22 mouse cellular contexts compared by ENCODE assay signal in the genomic region with DNA sequence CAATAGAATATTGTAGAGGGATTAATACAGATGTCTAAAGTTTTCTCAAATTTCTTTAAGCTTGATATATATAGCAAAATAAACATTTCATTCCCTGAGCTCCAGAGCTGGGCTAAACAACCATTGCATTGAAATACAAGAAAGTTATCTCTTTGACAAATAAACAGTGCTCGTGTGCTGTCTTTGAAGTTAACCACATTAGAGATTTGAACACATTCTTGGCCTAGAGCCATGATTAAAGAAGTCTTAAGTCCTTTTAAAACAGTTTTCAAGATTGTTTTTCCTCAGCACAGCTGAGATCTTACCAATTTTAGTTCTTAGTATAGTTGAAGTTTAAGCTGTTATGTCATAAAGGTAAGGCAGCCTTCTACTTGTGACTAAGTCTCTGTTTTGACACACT. TPM values are rescaled to one million over a fixed set of nuclear protein-coding genes. Genes with fewer than 3 reads are reported as not detected.
DNase-seq lines count a peak whose midpoint lies in the region; ATAC-seq and TF ChIP-seq lines count a peak whose summit lies in the region.
"Had no signal": no experiment of that assay in that cellular context is flagged by ENCODE, and none has a peak within 500 bp of the region (broad histone marks: within the 10 kb centered on the region; RNA-seq: fewer than 3 reads in every experiment).

No protein-coding gene starts in this region.

- H3K27me3 ChIP-seq in lung, embryonic 14.5 days (ENCODE audit: insufficient read depth, low read length), result no peaks in the 10 kb centered on the region
- no peaks in the 10 kb centered on the region for H3K27me3 ChIP-seq in hindbrain, embryonic 14.5 days (ENCODE audit: control insufficient read depth, insufficient read depth, low read length)
- H3K27me3 ChIP-seq: embryonic facial prominence, embryonic 13.5 days; heart, embryonic 15.5 days; hindbrain, embryonic 13.5 days; kidney, embryonic 15.5 days; midbrain, embryonic 15.5 days had no signal

- peak overlapping the region; percentile 18; the same call in 1 of the 2 replicates for H3K4me2 ChIP-seq in lung, embryonic 14.5 days
- no peak overlapping the region for H3K4me2 ChIP-seq in hindbrain, embryonic 14.5 days (replicated peaks)
- H3K4me2 ChIP-seq: embryonic facial prominence, embryonic 13.5 days; heart, embryonic 15.5 days; hindbrain, embryonic 13.5 days; kidney, embryonic 15.5 days; midbrain, embryonic 15.5 days had no signal

- DNase-seq in lung, embryonic 14.5 days, result peak; percentile 79
- DNase-seq in lung, adult 18-20 months, result no peak
- DNase-seq in CD4-positive, CD25-positive, alpha-beta regulatory T cell, adult 2 months (ENCODE audit: low read depth, low spot score), result peak; percentile 43
- DNase-seq in hindbrain, embryonic 14.5 days (ENCODE audit: low spot score), result no peak
- DNase-seq: adrenal gland, adult 2 months; cerebellum, adult 11-12 months; cerebellum, postnatal 10 days; gastrocnemius, adult 2 months; heart, postnatal 36 days; liver had no signal

- no peak overlapping the region for H3K4me3 ChIP-seq in lung, embryonic 14.5 days (ENCODE audit: low read depth, low read length)
- no peak overlapping the region for H3K4me3 ChIP-seq in hindbrain, embryonic 14.5 days (replicated peaks; ENCODE audit: low read length)
- H3K4me3 ChIP-seq: embryonic facial prominence, embryonic 13.5 days; gastrocnemius, adult 2 months; heart, embryonic 15.5 days; hindbrain, embryonic 13.5 days; kidney, embryonic 15.5 days; limb, embryonic 10.5 days; midbrain, embryonic 15.5 days; myocyte had no signal

- 4% methylated on average over 1 of the region's 1 CpGs for WGBS in lung, embryonic 14.5 days
- WGBS in hindbrain, embryonic 14.5 days, result 79% methylated on average over 1 of the region's 1 CpGs

- no peak for ATAC-seq in lung, embryonic 14.5 days (ENCODE audit: insufficient read depth)
- ATAC-seq in activated CD4-positive, CD25-positive, alpha-beta regulatory T cell, adult 4 months, result peak; percentile 57
- ATAC-seq in megakaryocyte-erythroid progenitor cell, adult 5-6 weeks (replicated peaks; ENCODE audit: low FRiP score, low TSS enrichment, poor library complexity, severe bottlenecking), result peak; percentile 38; the same call in 1 of the 2 replicates
- ATAC-seq in monocyte, adult 5-6 weeks (replicated peaks; ENCODE audit: insufficient number of reproducible peaks, low FRiP score, low TSS enrichment, poor library complexity, severe bottlenecking), result no peak
- ATAC-seq in hindbrain, embryonic 14.5 days (ENCODE audit: low FRiP score), result no peak
- ATAC-seq: forebrain, embryonic 14.5 days; intestine, postnatal 0 days; midbrain, embryonic 15.5 days had no signal

- H3K9ac ChIP-seq in lung, embryonic 14.5 days, result no peak overlapping the region
- H3K9ac ChIP-seq in hindbrain, embryonic 14.5 days, result no peak overlapping the region
- H3K9ac ChIP-seq: embryonic facial prominence, embryonic 13.5 days; heart, embryonic 15.5 days; hindbrain, embryonic 13.5 days; kidney, embryonic 15.5 days; midbrain, embryonic 15.5 days had no signal

- H3K27ac ChIP-seq in lung, embryonic 14.5 days (ENCODE audit: low read depth), result peak overlapping the region; percentile 24; the same call in 1 of the 2 replicates
- no peak overlapping the region for H3K27ac ChIP-seq in hindbrain, embryonic 14.5 days
- H3K27ac ChIP-seq: embryonic facial prominence, embryonic 13.5 days; gastrocnemius, adult 2 months; heart, embryonic 15.5 days; hindbrain, embryonic 13.5 days; kidney, embryonic 15.5 days; limb, embryonic 10.5 days; midbrain, embryonic 15.5 days had no signal

- H3K4me1 ChIP-seq in lung, embryonic 14.5 days (ENCODE audit: insufficient read depth), result peaks cover 16% of the 10 kb centered on the region
- H3K4me1 ChIP-seq in hindbrain, embryonic 14.5 days (replicated peaks; ENCODE audit: control insufficient read depth, insufficient read depth, low read length), result no peaks in the 10 kb centered on the region
- H3K4me1 ChIP-seq: hindbrain, embryonic 13.5 days; midbrain, embryonic 15.5 days had no signal

- no peak for TF ChIP-seq CTCF in lung, embryonic 14.5 days (IDR thresholded peaks at IDR 0.05; ENCODE audit: low read depth)

- no peaks in the 10 kb centered on the region for H3K9me3 ChIP-seq in lung, embryonic 14.5 days (ENCODE audit: low read depth, low read length)
- H3K9me3 ChIP-seq in hindbrain, embryonic 14.5 days (ENCODE audit: control insufficient read depth, low read length), result no peaks in the 10 kb centered on the region
- H3K9me3 ChIP-seq: embryonic facial prominence, embryonic 13.5 days; heart, embryonic 15.5 days; hindbrain, embryonic 13.5 days; kidney, embryonic 15.5 days; limb, embryonic 10.5 days; midbrain, embryonic 15.5 days had no signal

- no peaks in the 10 kb centered on the region for H3K36me3 ChIP-seq in lung, embryonic 14.5 days (ENCODE audit: insufficient read depth)
- no peaks in the 10 kb centered on the region for H3K36me3 ChIP-seq in hindbrain, embryonic 14.5 days (replicated peaks; ENCODE audit: control insufficient read depth, insufficient read depth)
- H3K36me3 ChIP-seq: embryonic facial prominence, embryonic 13.5 days; heart, embryonic 15.5 days; hindbrain, embryonic 13.5 days; kidney, embryonic 15.5 days; limb, embryonic 10.5 days; midbrain, embryonic 15.5 days had no signal

RNA-seq across cellular contexts. Expression of a gene that starts 11.9 kb away (rescaled TPM):
- 218 and 229 TPM in 2 replicates for polyA plus RNA-seq in lung, embryonic 14.5 days (2014; fragmentation: Nextera tagmentation; extraction: Ambion mirVana)
- 100 to 1,000 TPM; 125 to 151 TPM for polyA plus RNA-seq in activated CD4-positive, CD25-positive, alpha-beta regulatory T cell, adult 4 months (2017; shearing (Covaris generic))
- total RNA-seq in megakaryocyte-erythroid progenitor cell, adult 5-6 weeks (2014; fragmentation: Nextera tagmentation), result 122 and 138 TPM in 2 replicates
- 168 and 190 TPM in 2 replicates for total RNA-seq in megakaryocyte-erythroid progenitor cell, adult 5-6 weeks (2017)
- total RNA-seq in monocyte, adult 5-6 weeks (2017), result 17.1 to 47.3 TPM (median 39.0 TPM) in 3 replicates
- polyA plus RNA-seq in hindbrain, embryonic 14.5 days (2014; fragmentation: Nextera tagmentation; extraction: Ambion mirVana), result 40.2 and 43.7 TPM in 2 replicates

RNA-seq across cellular contexts. Expression of a gene that starts 12.0 kb away (rescaled TPM):
- 82.5 and 86.9 TPM in 2 replicates for polyA plus RNA-seq in lung, embryonic 14.5 days (2014; fragmentation: Nextera tagmentation; extraction: Ambion mirVana)
- 10 to 100 TPM; 69.8 to 80.2 TPM for polyA plus RNA-seq in activated CD4-positive, CD25-positive, alpha-beta regulatory T cell, adult 4 months (2017; shearing (Covaris generic))
- 35.0 and 45.5 TPM in 2 replicates for total RNA-seq in megakaryocyte-erythroid progenitor cell, adult 5-6 weeks (2014; fragmentation: Nextera tagmentation)
- 35.5 and 47.5 TPM in 2 replicates for total RNA-seq in megakaryocyte-erythroid progenitor cell, adult 5-6 weeks (2017)
- total RNA-seq in monocyte, adult 5-6 weeks (2017), result 22.6 to 57.8 TPM (median 41.4 TPM) in 3 replicates
- 94.5 and 101 TPM in 2 replicates for polyA plus RNA-seq in hindbrain, embryonic 14.5 days (2014; fragmentation: Nextera tagmentation; extraction: Ambion mirVana)

Comparison
In these comparisons a context has a peak if more than half of its experiments do, and no peak if none do; other contexts are left out.
1. DNase-seq: peak in lung, embryonic 14.5 days (single experiment) and CD4-positive, CD25-positive, alpha-beta regulatory T cell, adult 2 months (single experiment); none in lung, adult 18-20 months (0 of 2) and hindbrain, embryonic 14.5 days (single experiment).
2. ATAC-seq: peak in activated CD4-positive, CD25-positive, alpha-beta regulatory T cell, adult 4 months (single experiment) and megakaryocyte-erythroid progenitor cell, adult 5-6 weeks (single experiment); none in lung, embryonic 14.5 days (single experiment), monocyte, adult 5-6 weeks (single experiment) and hindbrain, embryonic 14.5 days (single experiment).